Mouse (Mus musculus): ENCODE results near the gene Fabp7. TPM values are rescaled to one million over a fixed set of nuclear protein-coding genes. Genes with fewer than 3 reads are reported as not detected.
A peak's percentile ranks its signal among the peaks of the same experiment; 100 is the strongest.

The Fabp7 gene
- polyA plus RNA-seq, 1 experiment from 2014 or later, result 1,875 TPM

GRCm38 (mm10) chr10:57755201-57755736 is 29.4 kb upstream of the Fabp7 start:
- Histone ChIP-seq H3K36me3 (ENCODE audit: control insufficient read depth, insufficient read depth, low read length) (no peaks in the 10 kb centered on the region), H3K4me1 (ENCODE audit: control insufficient read depth, insufficient read depth, low read length) (no peaks in the 10 kb centered on the region), H3K9ac (ENCODE audit: low read depth, low read length) (no peak overlapping the region), H3K9me3 (replicated peaks; ENCODE audit: control insufficient read depth, low read length, poor library complexity, severe bottlenecking) (no peaks in the 10 kb centered on the region), H3K4me2 (ENCODE audit: low read length) (no peak overlapping the region), H3K27me3 (ENCODE audit: control insufficient read depth, insufficient read depth, low read depth, low read length) (no peaks in the 10 kb centered on the region), H3K4me3 (ENCODE audit: low read depth, low read length) (no peak overlapping the region), H3K27ac (ENCODE audit: low read length) (no peak overlapping the region)
- ATAC-seq, result no peak
- WGBS, result 94% methylated on average over 2 of the region's 2 CpGs

- H3K4me2 ChIP-seq (ENCODE audit: low read length), result no peak overlapping the region
- ATAC-seq, result no peak
- H3K9me3 ChIP-seq (replicated peaks; ENCODE audit: control insufficient read depth, low read length, poor library complexity, severe bottlenecking), result no peaks in the 10 kb centered on the region
- no peaks in the 10 kb centered on the region for H3K4me1 ChIP-seq (ENCODE audit: control insufficient read depth, insufficient read depth, low read length)
- no peak overlapping the region for H3K9ac ChIP-seq (ENCODE audit: low read depth, low read length)
- no peaks in the 10 kb centered on the region for H3K27me3 ChIP-seq (ENCODE audit: control insufficient read depth, insufficient read depth, low read depth, low read length)
- no peak overlapping the region for H3K27ac ChIP-seq (ENCODE audit: low read length)
- no peak overlapping the region for H3K4me3 ChIP-seq (ENCODE audit: low read depth, low read length)
- H3K36me3 ChIP-seq (ENCODE audit: control insufficient read depth, insufficient read depth, low read length), result no peaks in the 10 kb centered on the region
- WGBS, result 97% methylated on average over 2 of the region's 2 CpGs
Observed at GRCm38 (mm10) chr10:57758999-57759398, 25.7 kb upstream of the Fabp7 start.

GRCm38 (mm10) chr10:57760694-57761093 is 24.0 kb upstream of the Fabp7 start:
- 79% methylated on average over 3 of the region's 3 CpGs for WGBS
- Histone ChIP-seq H3K4me3 (ENCODE audit: low read depth, low read length) (no peak overlapping the region), H3K27ac (ENCODE audit: low read length) (no peak overlapping the region), H3K36me3 (ENCODE audit: control insufficient read depth, insufficient read depth, low read length) (no peaks in the 10 kb centered on the region), H3K27me3 (ENCODE audit: control insufficient read depth, insufficient read depth, low read depth, low read length) (no peaks in the 10 kb centered on the region), H3K9ac (ENCODE audit: low read depth, low read length) (no peak overlapping the region), H3K4me2 (ENCODE audit: low read length) (no peak overlapping the region), H3K4me1 (ENCODE audit: control insufficient read depth, insufficient read depth, low read length) (no peaks in the 10 kb centered on the region), H3K9me3 (replicated peaks; ENCODE audit: control insufficient read depth, low read length, poor library complexity, severe bottlenecking) (no peaks in the 10 kb centered on the region)
- ATAC-seq, result no peak

DNA sequence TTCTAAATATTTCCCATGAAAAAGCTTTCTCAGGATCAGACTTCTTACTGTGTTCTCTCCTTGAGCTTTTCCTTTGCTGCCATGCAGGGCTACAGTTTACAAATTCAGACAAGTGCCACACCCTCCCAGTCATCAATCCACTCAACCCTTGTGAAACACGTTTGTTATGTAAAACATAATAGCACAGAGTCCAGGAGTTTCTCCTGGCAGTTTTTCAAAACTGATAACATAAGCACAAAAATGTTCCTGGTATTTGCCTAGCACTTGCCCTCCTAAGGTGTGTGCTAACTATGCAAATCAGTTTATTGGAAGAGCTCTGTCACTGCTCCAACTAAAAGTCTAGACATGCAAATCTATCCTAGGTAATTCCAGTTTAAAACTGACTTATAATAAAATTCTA is 21.6 kb upstream of the Fabp7 start:
- no peaks in the 10 kb centered on the region for H3K9me3 ChIP-seq (replicated peaks; ENCODE audit: control insufficient read depth, low read length, poor library complexity, severe bottlenecking)
- H3K27me3 ChIP-seq (ENCODE audit: control insufficient read depth, insufficient read depth, low read depth, low read length), result no peaks in the 10 kb centered on the region
- no peak overlapping the region for H3K27ac ChIP-seq (ENCODE audit: low read length)
- H3K9ac ChIP-seq (ENCODE audit: low read depth, low read length), result no peak overlapping the region
- H3K4me3 ChIP-seq (ENCODE audit: low read depth, low read length), result no peak overlapping the region
- 44% methylated on average over 1 of the region's 1 CpGs for WGBS
- H3K4me2 ChIP-seq (ENCODE audit: low read length), result no peak overlapping the region
- no peaks in the 10 kb centered on the region for H3K4me1 ChIP-seq (ENCODE audit: control insufficient read depth, insufficient read depth, low read length)
- H3K36me3 ChIP-seq (ENCODE audit: control insufficient read depth, insufficient read depth, low read length), result no peaks in the 10 kb centered on the region
- no peak for ATAC-seq

- H3K9me3 ChIP-seq (replicated peaks; ENCODE audit: control insufficient read depth, low read length, poor library complexity, severe bottlenecking), result no peaks in the 10 kb centered on the region
- peaks cover 23% of the 10 kb centered on the region for H3K4me1 ChIP-seq (ENCODE audit: control insufficient read depth, insufficient read depth, low read length)
- peak overlapping the region; percentile 60 for H3K4me2 ChIP-seq (ENCODE audit: low read length)
- peak overlapping the region; percentile 79 for H3K27ac ChIP-seq (ENCODE audit: low read length)
- 6% methylated on average over 12 of the region's 13 CpGs for WGBS
- H3K9ac ChIP-seq (ENCODE audit: low read depth, low read length), result peak overlapping the region; percentile 44; the same call in 1 of the 2 replicates
- peak; percentile 79 for ATAC-seq
- no peaks in the 10 kb centered on the region for H3K36me3 ChIP-seq (ENCODE audit: control insufficient read depth, insufficient read depth, low read length)
- no peaks in the 10 kb centered on the region for H3K27me3 ChIP-seq (ENCODE audit: control insufficient read depth, insufficient read depth, low read depth, low read length)
- H3K4me3 ChIP-seq (ENCODE audit: low read depth, low read length), result no peak overlapping the region
Observed at GRCm38 (mm10) chr10:57783289-57784130, 1.2 kb upstream of the Fabp7 start.

GRCm38 (mm10) chr10:57784131-57784875 is 378 bp upstream of the Fabp7 start:
- peak; percentile 89 for ATAC-seq
- Histone ChIP-seq H3K27me3 (ENCODE audit: control insufficient read depth, insufficient read depth, low read depth, low read length) (no peaks in the 10 kb centered on the region), H3K27ac (ENCODE audit: low read length) (peak overlapping the region; percentile 79), H3K4me3 (ENCODE audit: low read depth, low read length) (peak overlapping the region; percentile 34), H3K9ac (ENCODE audit: low read depth, low read length) (peak overlapping the region; percentile 50), H3K36me3 (ENCODE audit: control insufficient read depth, insufficient read depth, low read length) (no peaks in the 10 kb centered on the region), H3K4me2 (ENCODE audit: low read length) (peak overlapping the region; percentile 60), H3K9me3 (replicated peaks; ENCODE audit: control insufficient read depth, low read length, poor library complexity, severe bottlenecking) (no peaks in the 10 kb centered on the region), H3K4me1 (ENCODE audit: control insufficient read depth, insufficient read depth, low read length) (peaks cover 23% of the 10 kb centered on the region)
- 2% methylated on average over 7 of the region's 7 CpGs for WGBS

DNA sequence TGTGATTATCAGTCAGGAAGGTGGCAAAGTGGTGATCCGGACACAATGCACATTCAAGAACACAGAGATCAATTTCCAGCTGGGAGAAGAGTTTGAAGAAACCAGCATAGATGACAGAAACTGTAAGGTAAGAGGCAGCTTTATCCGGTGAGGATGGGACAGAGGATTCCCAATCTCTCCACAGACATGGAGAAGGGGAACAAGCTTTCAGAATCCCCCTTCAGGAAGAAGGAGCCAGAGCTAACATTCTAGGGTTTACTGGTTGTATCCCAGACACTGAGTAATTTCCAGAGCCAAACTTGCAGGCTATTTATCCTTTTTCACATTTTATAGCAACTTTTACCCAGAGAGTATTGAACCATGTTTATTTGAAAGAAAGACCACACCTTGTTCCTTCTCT is 871 bp downstream of the Fabp7 start:
- no peak for ATAC-seq
- peak overlapping the region; percentile 34 for H3K4me3 ChIP-seq (ENCODE audit: low read depth, low read length)
- no peaks in the 10 kb centered on the region for H3K9me3 ChIP-seq (replicated peaks; ENCODE audit: control insufficient read depth, low read length, poor library complexity, severe bottlenecking)
- H3K4me2 ChIP-seq (ENCODE audit: low read length), result peak overlapping the region; percentile 60
- peak overlapping the region; percentile 79 for H3K27ac ChIP-seq (ENCODE audit: low read length)
- H3K9ac ChIP-seq (ENCODE audit: low read depth, low read length), result peak overlapping the region; percentile 18; the same call in 1 of the 2 replicates
- H3K36me3 ChIP-seq (ENCODE audit: control insufficient read depth, insufficient read depth, low read length), result no peaks in the 10 kb centered on the region
- H3K4me1 ChIP-seq (ENCODE audit: control insufficient read depth, insufficient read depth, low read length), result peaks cover 23% of the 10 kb centered on the region
- H3K27me3 ChIP-seq (ENCODE audit: control insufficient read depth, insufficient read depth, low read depth, low read length), result no peaks in the 10 kb centered on the region
- 8% methylated on average over 2 of the region's 2 CpGs for WGBS

- Histone ChIP-seq H3K36me3 (ENCODE audit: control insufficient read depth, insufficient read depth, low read length) (no peaks in the 10 kb centered on the region), H3K9ac (ENCODE audit: low read depth, low read length) (no peak overlapping the region), H3K4me3 (ENCODE audit: low read depth, low read length) (no peak overlapping the region), H3K4me1 (ENCODE audit: control insufficient read depth, insufficient read depth, low read length) (peaks cover 7% of the 10 kb centered on the region), H3K4me2 (ENCODE audit: low read length) (no peak overlapping the region), H3K27ac (ENCODE audit: low read length) (no peak overlapping the region), H3K9me3 (replicated peaks; ENCODE audit: control insufficient read depth, low read length, poor library complexity, severe bottlenecking) (no peaks in the 10 kb centered on the region), H3K27me3 (ENCODE audit: control insufficient read depth, insufficient read depth, low read depth, low read length) (no peaks in the 10 kb centered on the region)
- no peak for ATAC-seq
- WGBS, result 100% methylated on average over 1 of the region's 1 CpGs
Observed at GRCm38 (mm10) chr10:57792957-57793356, 8.3 kb downstream of the Fabp7 start.

GRCm38 (mm10) chr10:57794018-57794417 is 9.3 kb downstream of the Fabp7 start, which contains the start of gene Smpdl3a:
Gene Smpdl3a (plus strand): TSS chr10:57794335.
- H3K4me3 ChIP-seq (ENCODE audit: low read depth, low read length), result peak within 1 kb of the TSS; percentile 63
- H3K9ac ChIP-seq (ENCODE audit: low read depth, low read length), result peak within 1 kb of the TSS; percentile 66
- no peak for ATAC-seq
- H3K27me3 ChIP-seq (ENCODE audit: control insufficient read depth, insufficient read depth, low read depth, low read length), result no peaks in the 10 kb centered on the region
- 83% methylated on average over 7 of the region's 7 CpGs for WGBS
- peak within 1 kb of the TSS; percentile 96 for H3K4me2 ChIP-seq (ENCODE audit: low read length)
- no peaks in the 10 kb centered on the region for H3K36me3 ChIP-seq (ENCODE audit: control insufficient read depth, insufficient read depth, low read length)
- H3K9me3 ChIP-seq (replicated peaks; ENCODE audit: control insufficient read depth, low read length, poor library complexity, severe bottlenecking), result no peaks in the 10 kb centered on the region
- peaks cover 7% of the 10 kb centered on the region for H3K4me1 ChIP-seq (ENCODE audit: control insufficient read depth, insufficient read depth, low read length)
- H3K27ac ChIP-seq (ENCODE audit: low read length), result peak within 1 kb of the TSS; percentile 54; the same call in 1 of the 2 replicates
